Mouse (Mus musculus) olfactory bulb, adult 2 months (tissue): Measurements from ENCODE around the gene Crlf2. TPM values are rescaled to one million over a fixed set of nuclear protein-coding genes. Genes with fewer than 3 reads are reported as not detected.
A peak's percentile ranks its signal among the peaks of the same experiment; 100 is the strongest.

Source experiments
- H3K27ac ChIP-seq: fragments of 200-500 bp; 2 replicates; pipeline ENCODE4 v1.5.1; 2012; ENCODE audit warnings: low read depth, low read length; ENCODE audit not compliant: insufficient read depth
- H3K4me1 ChIP-seq: fragments of 200-500 bp; 2 replicates; pipeline ENCODE4 v1.6.1; 2012; ENCODE audit warnings: low read length; ENCODE audit not compliant: control insufficient read depth, insufficient read depth
- H3K4me3 ChIP-seq: fragments of 200-500 bp; 2 replicates; pipeline ENCODE4 v1.5.1; 2012; ENCODE audit warnings: mild to moderate bottlenecking, low read depth, low read length, moderate library complexity; ENCODE audit not compliant: insufficient read depth
- CTCF ChIP-seq: fragments of 200-500 bp; IDR thresholded peaks from 2 replicates; pipeline ENCODE4 v1.5.1; 2012; ENCODE audit warnings: low read depth, mild to moderate bottlenecking, low read length, moderate library complexity; ENCODE audit not compliant: insufficient read depth
- POLR2A ChIP-seq: fragments of 200-500 bp; IDR thresholded peaks from 2 replicates; pipeline ENCODE4 v1.6.1; 2012; ENCODE audit warnings: mild to moderate bottlenecking, low read depth, low read length, moderate library complexity; ENCODE audit not compliant: insufficient read depth
- WGBS: fragments of 180-500 bp; shearing (Covaris S2); methylation state at CpG from one replicate; pipeline ENCODE4 v1.1.7; 2018; 5-methylcytosine and 5-hydroxymethylcytosine counted together
- polyA plus RNA-seq: library from polyadenylated mRNA; stranded (reverse); fragments of >200 nt; gene quantifications from 2 replicates; pipeline ENCODE4 v1.2.4, GENCODE M21; 2012; ENCODE audit warnings: low replicate concordance; ENCODE audit not compliant: missing spikeins, insufficient read depth, insufficient read length

Crlf2 gene
- polyA plus RNA-seq, 1 experiment, result not detected

DNA sequence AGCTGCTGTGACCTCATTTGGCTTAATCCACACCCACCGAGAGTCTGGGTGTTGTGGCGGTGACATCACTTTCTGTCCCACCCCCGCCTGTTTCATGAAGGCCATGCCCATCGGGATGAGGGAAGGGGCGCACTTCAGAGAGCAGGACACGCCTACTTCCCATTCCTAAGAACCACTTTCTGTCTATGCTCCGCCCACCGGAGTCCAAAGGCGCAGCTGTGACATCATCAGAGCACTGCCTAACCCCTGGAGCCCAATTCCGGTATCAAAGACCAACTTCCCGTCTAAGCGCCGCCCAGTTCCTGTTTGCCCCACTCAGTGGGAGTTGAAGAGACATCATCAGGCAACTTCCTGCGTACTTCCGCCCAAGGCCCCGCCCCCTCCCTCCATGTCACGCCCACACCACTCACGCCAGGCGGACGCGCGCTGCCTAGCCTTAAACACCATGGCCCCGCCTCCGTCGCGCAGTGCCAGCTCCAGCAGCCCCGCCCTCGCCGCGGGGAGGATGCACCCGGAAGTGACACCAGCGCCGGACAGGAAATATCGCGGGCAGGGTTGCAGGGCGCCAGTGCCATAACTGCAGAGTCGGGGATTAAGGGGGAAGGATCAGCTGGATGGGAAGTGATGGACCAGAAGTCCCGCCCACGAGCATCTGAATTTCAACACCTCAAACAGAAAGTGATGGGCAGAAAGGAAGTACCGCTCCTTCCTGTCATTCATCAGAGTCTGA is 2.0 kb downstream of the Crlf2 start:
- peak overlapping the region; percentile 48 for H3K4me3 ChIP-seq
- peaks cover 3% of the 10 kb centered on the region for H3K4me1 ChIP-seq
- peak overlapping the region; percentile 92 for H3K27ac ChIP-seq
- no peak for TF ChIP-seq CTCF
- TF ChIP-seq POLR2A, result 0 out of 2 replicates have a peak, but pooled peaks have one; percentile 35
- 4% methylated on average over 40 of the region's 40 CpGs for WGBS

GRCm38 (mm10) chr5:109555676-109556571 is 2.9 kb downstream of the Crlf2 start:
- peak overlapping the region; percentile 48 for H3K4me3 ChIP-seq
- no peak overlapping the region for H3K27ac ChIP-seq
- 79% methylated on average over 54 of the region's 54 CpGs for WGBS
- TF ChIP-seq CTCF (no peak), POLR2A (no peak)
- peaks cover 3% of the 10 kb centered on the region for H3K4me1 ChIP-seq

- TF ChIP-seq CTCF (no peak), POLR2A (no peak)
- Histone ChIP-seq H3K4me3 (no peak overlapping the region), H3K4me1 (peaks cover 3% of the 10 kb centered on the region), H3K27ac (no peak overlapping the region)
- 85% methylated on average over 26 of the region's 26 CpGs for WGBS
Measured at GRCm38 (mm10) chr5:109555236-109555675, 3.5 kb downstream of the Crlf2 start.

DNA sequence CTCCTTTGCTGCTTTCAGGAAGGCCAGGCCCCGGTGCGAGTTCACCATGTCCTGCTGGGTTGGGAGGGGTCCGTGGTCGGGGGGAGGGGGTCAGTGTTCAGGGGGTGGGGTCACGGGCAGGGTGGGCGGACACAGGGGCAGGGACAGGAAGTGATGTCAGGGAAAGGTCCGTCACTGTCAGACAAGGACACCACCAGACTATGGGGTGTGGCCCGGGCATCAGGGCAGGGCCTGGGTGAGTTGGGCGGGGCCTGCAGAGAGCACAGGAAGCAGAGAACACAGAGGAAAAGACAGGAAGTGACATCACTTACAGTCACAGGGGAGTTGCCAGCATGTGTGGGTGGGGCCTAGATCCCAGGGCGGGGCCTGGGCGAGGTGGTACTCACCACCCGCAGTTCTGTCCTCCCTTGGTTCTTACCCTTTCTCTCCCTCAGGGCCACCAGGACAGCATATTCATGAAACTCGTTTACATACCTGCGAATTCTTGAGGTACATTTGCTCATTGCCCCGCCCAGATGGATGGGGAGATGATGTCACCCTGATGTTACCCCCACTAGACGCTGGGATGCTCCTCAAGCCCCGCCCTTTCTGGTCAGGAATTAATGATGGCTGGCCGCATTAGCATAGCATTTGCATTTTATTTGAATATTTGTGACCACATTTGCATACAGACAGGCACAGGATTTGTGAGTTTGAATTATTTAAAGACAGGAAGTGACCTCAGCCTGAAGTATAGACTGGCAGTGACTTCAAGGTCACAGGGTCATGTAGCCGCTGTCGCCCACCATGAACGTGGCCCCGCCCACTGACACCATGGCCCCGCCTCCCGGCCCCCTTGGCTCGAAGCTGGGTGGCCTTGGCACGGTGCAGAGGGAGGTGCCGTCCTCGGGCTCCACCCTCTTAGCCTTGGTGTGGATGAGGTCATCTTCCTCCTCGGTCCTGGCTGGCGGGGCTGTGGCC is 4.4 kb downstream of the Crlf2 start:
- TF ChIP-seq CTCF, result no peak
- TF ChIP-seq POLR2A, result no peak
- 84% methylated on average over 30 of the region's 30 CpGs for WGBS
- Histone ChIP-seq H3K4me1 (peaks cover 3% of the 10 kb centered on the region), H3K4me3 (no peak overlapping the region), H3K27ac (no peak overlapping the region)

GRCm38 (mm10) chr5:109553160-109553930 is 5.4 kb downstream of the Crlf2 start:
- 68% methylated on average over 18 of the region's 18 CpGs for WGBS
- Histone ChIP-seq H3K27ac (no peak overlapping the region), H3K4me1 (peaks cover 3% of the 10 kb centered on the region), H3K4me3 (no peak overlapping the region)
- no peak for TF ChIP-seq CTCF
- TF ChIP-seq POLR2A, result no peak

- 83% methylated on average over 15 of the region's 15 CpGs for WGBS
- TF ChIP-seq CTCF (no peak), POLR2A (no peak)
Measured at GRCm38 (mm10) chr5:109552541-109552940, 6.3 kb downstream of the Crlf2 start.

DNA sequence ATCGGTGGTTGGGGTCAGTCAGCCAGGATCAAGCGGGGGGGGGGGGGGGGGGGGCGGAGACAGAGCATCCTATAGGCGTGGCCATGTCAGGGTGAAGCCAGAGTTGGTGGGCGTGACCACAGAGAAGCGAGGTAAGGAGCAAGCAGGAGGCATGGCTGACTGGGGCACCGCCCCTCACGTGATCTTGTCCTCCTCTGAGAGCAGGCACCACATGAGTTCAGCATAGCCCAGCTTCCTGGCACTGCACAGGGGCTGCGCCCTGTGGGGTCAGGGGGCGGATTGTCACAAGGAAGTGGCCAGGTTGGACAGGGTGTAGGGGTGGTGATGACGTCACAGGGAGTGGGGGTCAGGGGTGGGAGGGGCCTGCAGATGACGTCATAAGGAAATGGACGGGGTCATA is 6.7 kb downstream of the Crlf2 start:
- TF ChIP-seq POLR2A, result no peak
- no peak overlapping the region for H3K4me3 ChIP-seq
- H3K4me1 ChIP-seq, result peaks cover 3% of the 10 kb centered on the region
- H3K27ac ChIP-seq, result no peak overlapping the region
- 90% methylated on average over 12 of the region's 13 CpGs for WGBS

More at GRCm38 (mm10) chr5:109552541-109552940, 6.3 kb downstream of the Crlf2 start:
- no peak overlapping the region for H3K27ac ChIP-seq
- peaks cover 3% of the 10 kb centered on the region for H3K4me1 ChIP-seq
- no peak overlapping the region for H3K4me3 ChIP-seq
